Mouse (Mus musculus): ENCODE measurements around the gene Lrtm2. TPM values are rescaled to one million over a fixed set of nuclear protein-coding genes. Genes with fewer than 3 reads are reported as not detected.

Gene Lrtm2
- total RNA-seq, 2 experiments from 2014 or later = 0.22 to 0.77 TPM

DNA sequence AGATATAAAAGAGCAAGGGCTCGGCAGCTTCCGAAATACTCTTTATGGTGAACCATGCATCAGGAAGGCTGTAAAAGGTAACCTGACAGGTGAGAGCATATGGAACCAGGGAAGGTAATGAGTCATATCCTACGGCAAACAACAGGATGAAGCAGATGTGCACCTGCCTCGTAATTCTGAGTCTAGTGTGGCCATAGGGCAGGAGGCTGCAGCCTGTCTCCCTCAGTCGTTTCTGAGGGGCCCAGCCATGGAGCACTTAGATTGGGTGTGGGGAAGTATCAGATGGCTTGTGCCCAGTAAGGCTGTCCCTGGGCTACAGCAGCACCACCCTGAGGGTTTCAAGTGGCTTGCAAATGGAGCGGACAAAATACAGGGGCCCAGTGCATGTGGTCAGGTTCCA is 21.9 kb upstream of the Lrtm2 start:
- DNase-seq = no peak
- no peak for TF ChIP-seq CTCF (IDR thresholded peaks at IDR 0.05)
- no peak overlapping the region for H3K27ac ChIP-seq
- H3K4me3 ChIP-seq = no peak overlapping the region
- intact Hi-C loops (cut with DNase I) = no loop called here

DNA sequence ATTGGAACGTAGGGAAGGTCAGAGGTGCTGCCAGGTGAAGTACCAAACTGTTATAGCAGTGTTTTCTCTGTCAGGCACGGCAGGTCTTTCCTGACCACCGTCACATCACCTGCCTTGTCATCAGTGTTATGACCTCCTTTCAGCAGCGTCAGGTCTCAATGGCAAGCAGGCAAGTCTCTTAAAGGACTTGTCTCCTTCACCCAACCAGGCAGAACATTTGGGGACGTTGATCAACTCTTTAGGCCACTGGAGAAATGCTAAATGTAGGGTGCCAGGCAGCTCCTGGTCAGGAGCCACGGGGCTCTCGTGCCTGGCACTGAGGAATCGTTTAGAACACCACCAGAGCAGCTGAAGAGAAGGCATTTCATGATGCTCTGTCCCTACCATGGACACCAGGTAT is 21.1 kb upstream of the Lrtm2 start:
- no peak for DNase-seq
- H3K4me3 ChIP-seq = no peak overlapping the region
- no peak overlapping the region for H3K27ac ChIP-seq
- TF ChIP-seq CTCF (IDR thresholded peaks at IDR 0.05) = no peak
- intact Hi-C loops (cut with DNase I) = no loop called here

DNA sequence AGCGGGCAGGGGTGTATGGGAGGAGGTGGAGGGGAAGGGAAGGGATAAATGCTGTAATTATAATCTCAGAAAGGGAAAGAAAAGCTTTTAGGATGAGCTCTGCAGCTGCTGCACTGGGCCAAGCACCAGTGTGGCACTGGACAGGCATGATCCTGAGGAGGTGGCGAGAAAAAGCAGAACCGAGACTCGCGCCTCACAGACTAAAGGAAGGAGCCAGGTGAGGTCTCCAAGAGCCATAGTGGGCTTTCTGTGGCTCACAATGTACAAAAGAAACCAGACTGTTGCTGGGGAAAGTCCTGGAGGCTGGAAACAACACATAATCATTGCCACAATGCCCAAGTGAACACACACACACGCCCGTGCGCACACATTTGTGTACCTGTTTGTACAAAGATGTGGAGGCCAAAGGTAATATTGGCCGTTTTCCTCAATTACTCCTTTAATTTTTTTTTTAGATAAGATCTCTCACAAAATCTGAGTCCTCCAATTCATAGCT is 20.2 kb upstream of the Lrtm2 start:
- no peak overlapping the region for H3K27ac ChIP-seq
- intact Hi-C loops (cut with DNase I) = no loop called here
- no peak overlapping the region for H3K4me3 ChIP-seq
- no peak for TF ChIP-seq CTCF (IDR thresholded peaks at IDR 0.05)
- no peak for DNase-seq

DNA sequence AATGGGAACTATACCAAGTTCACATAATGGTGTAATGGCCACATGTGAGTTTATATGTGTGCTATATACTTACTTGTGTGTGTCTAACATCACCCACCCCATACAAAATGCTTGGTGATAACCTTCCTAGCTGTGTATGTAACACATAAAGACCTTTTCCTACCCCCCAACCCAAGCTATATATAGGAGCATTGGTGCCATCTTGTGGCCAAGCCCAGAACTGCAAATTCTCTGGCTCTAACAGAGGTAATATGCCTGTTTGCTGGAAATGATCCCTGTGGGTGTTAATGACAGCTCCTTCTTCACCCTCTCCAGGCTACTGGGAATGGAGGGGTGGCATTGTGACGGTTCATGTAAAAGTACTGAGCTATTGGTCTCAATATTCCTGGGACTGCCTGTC is 17.7 kb upstream of the Lrtm2 start:
- intact Hi-C loops (cut with DNase I) = loop anchor here (1.0 to 10.0 kb wide), 4 partner anchors 83 to 701 kb away; no protein-coding TSS in a partner anchor
- peak; percentile 93 for TF ChIP-seq CTCF (IDR thresholded peaks at IDR 0.05)
- Histone ChIP-seq H3K27ac (no peak overlapping the region), H3K4me3 (no peak overlapping the region)
- peak; percentile 80 for DNase-seq

DNA sequence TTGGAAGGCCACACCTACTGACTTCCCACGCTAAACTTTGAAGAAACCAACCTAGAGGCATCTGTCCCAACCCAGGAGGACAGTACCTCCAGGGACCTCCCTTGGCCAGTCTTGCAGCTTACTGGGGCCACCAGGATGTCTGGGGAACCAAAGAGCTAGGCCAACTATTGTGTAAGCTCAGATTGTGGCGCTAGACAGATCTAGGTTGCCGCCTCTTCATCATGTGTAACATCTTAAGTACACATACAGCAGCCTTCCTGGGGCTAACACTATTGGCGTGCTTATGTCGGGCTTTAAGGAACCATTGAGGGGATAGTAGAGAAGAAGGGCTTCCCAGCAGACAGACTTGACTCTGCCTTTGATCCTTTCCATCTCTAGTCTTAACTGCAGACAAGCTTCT is 17.2 kb upstream of the Lrtm2 start:
- Histone ChIP-seq H3K4me3 (no peak overlapping the region), H3K27ac (no peak overlapping the region)
- DNase-seq = no peak
- intact Hi-C loops (cut with DNase I) = loop anchor here (1.0 to 10.0 kb wide), 4 partner anchors 83 to 701 kb away; no protein-coding TSS in a partner anchor
- no peak for TF ChIP-seq CTCF (IDR thresholded peaks at IDR 0.05)

DNA sequence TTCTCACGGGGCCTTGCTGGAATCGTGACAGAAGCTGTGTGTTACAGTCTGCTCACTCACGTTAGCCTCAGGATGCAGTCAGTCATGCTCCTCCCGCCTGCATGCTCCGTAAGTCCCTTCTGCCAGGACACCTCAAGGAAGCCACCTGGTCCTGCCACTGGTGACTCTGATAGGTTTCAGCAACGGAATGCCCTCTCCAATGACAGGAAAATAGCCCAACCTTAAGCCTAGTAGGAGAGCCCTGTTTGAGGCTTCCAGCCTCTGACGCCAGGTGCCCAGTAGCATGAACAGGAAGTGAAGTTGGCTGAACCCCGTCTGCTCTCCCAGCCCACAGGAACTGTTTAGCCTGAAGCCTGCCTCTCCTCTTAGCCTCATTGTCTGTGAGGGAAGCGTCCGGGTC is 15.7 kb upstream of the Lrtm2 start:
- intact Hi-C loops (cut with DNase I) = loop anchor here (5.0 to 10.0 kb wide), 2 partner anchors 241 to 699 kb away; no protein-coding TSS in a partner anchor
- TF ChIP-seq CTCF (IDR thresholded peaks at IDR 0.05) = no peak
- DNase-seq = no peak
- H3K4me3 ChIP-seq = no peak overlapping the region
- H3K27ac ChIP-seq = no peak overlapping the region

DNA sequence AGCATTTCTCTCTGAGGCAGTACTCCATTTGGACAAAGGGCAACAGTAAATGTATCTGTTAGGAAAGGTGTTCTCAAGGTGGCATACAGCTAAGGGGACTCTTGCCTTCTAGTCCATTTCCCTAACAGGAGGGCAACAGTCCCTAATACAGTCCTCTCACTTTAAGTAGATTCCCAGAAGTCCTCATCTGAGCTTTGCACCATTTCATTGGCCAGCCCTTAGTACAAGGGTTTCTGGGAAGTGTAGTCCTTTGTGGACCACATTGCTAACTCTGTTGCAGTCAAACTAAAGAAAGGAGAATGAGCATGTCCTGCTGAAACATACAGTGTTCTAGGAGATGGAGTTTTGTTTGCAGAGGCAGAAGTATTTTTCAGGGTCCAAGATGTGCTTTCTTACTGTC is 10.8 kb upstream of the Lrtm2 start:
- Histone ChIP-seq H3K27ac (peak overlapping the region; percentile 6; the same call in 1 of the 2 replicates), H3K4me3 (no peak overlapping the region)
- TF ChIP-seq CTCF (IDR thresholded peaks at IDR 0.05) = no peak
- no peak for DNase-seq
- intact Hi-C loops (cut with DNase I) = loop anchor here (10.0 kb wide), 1 partner anchor 237 kb away; no protein-coding TSS in a partner anchor

DNA sequence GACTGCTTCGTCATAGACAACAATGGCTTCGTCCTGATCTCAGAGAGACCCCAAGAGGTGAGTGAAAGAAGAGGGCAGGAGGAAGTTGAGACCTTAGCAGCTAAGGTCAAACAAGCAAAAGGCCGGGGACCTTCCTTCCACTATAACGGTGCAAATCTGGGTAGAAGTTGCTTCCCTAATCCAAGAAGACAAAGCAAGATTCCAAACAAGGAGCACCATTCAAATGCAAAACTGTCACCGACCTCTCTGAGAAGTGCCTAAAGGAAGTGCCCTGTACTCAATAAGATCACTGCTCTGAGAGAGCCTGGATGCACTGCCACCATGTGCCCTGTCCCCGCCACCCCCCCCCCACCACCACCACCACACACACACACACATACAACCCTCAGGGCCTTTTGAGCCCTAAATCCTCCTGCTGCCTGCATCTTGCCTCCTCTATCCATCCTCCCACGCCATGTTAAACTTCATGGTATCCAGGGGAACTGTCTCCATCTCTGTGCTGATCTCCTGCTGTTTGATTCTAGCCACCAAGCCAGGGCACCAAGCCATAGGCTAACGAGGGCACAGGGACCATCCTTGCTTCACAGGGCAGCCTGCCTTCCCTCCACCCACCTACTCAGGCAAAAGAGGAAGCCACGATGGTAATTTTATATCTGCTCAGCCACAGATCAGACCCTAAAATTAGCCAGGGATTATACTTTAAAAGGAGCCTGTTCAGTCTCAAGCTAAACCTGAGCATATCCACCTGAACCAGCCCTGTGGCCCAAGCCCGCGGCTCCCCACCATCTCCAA is 7.8 kb upstream of the Lrtm2 start:
- intact Hi-C loops (cut with DNase I) = no loop called here
- DNase-seq = no peak
- H3K27ac ChIP-seq = peak overlapping the region; percentile 40; the same call in 1 of the 2 replicates
- TF ChIP-seq CTCF (IDR thresholded peaks at IDR 0.05) = no peak
- no peak overlapping the region for H3K4me3 ChIP-seq

DNA sequence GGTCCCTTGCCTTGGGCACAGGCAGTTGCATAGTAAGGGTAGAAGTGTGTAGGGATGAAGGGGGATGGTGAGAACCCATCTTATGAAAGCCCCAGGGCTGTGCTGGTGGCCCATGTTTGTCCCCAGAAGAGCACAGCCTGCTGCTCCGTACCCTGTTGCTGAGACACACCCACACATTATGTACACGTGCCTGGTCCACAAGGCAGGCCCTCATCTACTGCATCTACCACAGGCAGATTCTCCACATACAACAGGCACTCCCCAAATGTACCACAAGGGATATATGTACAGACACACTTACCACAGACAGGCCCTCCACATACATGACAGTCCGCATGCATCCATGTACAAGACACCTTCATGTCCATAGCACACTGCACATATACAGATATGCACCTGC is 6.7 kb upstream of the Lrtm2 start:
- Histone ChIP-seq H3K27ac (no peak overlapping the region), H3K4me3 (no peak overlapping the region)
- no peak for TF ChIP-seq CTCF (IDR thresholded peaks at IDR 0.05)
- no peak for DNase-seq
- intact Hi-C loops (cut with DNase I) = no loop called here

DNA sequence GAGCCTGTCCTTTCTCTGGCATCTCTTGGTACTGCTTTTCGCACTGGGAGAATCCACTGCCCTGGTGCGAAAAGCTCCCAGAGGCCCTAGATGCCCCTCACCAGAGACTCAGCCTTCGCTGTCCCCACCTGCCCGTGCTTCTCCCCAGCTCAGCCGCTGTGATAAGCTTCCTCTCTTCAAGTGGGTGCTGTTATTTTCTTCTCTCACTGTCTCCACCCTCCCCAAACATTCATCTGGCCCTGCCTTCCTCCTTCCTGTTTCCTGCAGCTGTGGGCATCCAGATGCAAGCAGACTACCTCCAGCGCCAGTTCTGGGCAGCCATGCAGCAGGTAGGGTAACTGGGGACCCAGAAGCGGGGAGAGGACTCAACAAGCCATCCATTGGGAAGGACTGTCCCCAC is 5.6 kb upstream of the Lrtm2 start:
- Histone ChIP-seq H3K4me3 (no peak overlapping the region), H3K27ac (no peak overlapping the region)
- TF ChIP-seq CTCF (IDR thresholded peaks at IDR 0.05) = no peak
- DNase-seq = no peak
- intact Hi-C loops (cut with DNase I) = no loop called here

DNA sequence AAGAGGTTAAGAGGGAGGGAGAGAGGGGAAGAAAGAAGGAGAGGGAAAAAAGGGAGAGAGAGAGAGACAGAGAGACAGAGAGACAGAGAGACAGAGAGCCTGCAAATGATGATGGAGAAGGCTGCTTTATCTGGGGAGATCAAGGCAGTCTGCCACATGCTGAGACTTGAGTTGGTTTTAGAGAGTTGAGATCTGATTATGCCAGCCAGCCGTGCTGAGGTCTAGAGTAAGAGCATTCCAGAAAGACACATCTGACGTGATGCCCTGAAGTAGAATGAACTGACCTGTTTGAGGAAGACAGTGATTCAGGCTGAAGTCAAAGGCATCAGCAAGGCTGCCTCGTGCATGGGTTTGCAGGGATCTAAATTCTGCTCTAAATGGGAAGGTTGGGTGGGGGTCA is 3.3 kb upstream of the Lrtm2 start:
- H3K27ac ChIP-seq = no peak overlapping the region
- H3K4me3 ChIP-seq = no peak overlapping the region
- intact Hi-C loops (cut with DNase I) = no loop called here
- DNase-seq = no peak
- no peak for TF ChIP-seq CTCF (IDR thresholded peaks at IDR 0.05)

DNA sequence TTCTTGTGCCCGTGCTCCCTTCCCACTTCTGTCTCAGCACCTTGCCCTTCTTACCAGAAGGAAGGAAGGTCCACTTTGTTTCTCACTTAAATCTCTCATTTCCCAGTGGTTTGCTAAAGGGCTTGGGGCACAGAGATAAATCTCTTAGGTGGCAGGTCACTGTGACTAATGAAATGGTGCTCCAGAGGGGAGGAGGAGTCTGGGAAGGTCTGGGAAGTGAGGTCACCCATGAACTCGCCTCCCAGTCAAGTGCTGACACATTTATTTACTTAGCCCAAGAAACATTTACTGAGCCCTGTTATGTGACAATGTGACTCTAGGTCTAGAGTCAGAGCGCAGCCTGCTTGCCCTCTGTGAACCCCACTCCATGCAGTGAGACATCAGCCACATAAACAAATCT is 2.6 kb upstream of the Lrtm2 start:
- no peak overlapping the region for H3K4me3 ChIP-seq
- intact Hi-C loops (cut with DNase I) = no loop called here
- TF ChIP-seq CTCF (IDR thresholded peaks at IDR 0.05) = no peak
- H3K27ac ChIP-seq = no peak overlapping the region
- no peak for DNase-seq

DNA sequence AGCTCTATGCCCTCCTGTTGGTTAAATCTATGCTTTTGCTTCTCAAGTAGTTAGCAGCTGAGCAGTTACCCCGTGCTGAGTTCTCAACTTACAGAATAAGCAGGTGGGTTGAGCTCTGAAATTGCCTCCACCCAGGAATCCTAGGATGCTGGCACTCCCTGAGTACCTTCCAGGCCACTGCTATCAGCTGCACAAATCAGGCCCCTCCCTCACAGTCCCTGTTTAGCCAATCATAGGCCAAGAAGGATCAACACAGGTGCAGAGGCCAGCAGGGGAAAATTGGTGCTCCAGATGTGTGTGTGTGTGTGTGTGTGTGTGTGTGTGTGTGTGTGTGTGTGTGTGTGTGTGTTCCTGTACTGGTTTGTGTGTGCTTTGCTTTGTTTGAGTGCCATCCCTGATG is 1.5 kb upstream of the Lrtm2 start:
- DNase-seq = no peak
- TF ChIP-seq CTCF (IDR thresholded peaks at IDR 0.05) = no peak
- H3K27ac ChIP-seq = no peak overlapping the region
- H3K4me3 ChIP-seq = no peak overlapping the region
- intact Hi-C loops (cut with DNase I) = no loop called here

DNA sequence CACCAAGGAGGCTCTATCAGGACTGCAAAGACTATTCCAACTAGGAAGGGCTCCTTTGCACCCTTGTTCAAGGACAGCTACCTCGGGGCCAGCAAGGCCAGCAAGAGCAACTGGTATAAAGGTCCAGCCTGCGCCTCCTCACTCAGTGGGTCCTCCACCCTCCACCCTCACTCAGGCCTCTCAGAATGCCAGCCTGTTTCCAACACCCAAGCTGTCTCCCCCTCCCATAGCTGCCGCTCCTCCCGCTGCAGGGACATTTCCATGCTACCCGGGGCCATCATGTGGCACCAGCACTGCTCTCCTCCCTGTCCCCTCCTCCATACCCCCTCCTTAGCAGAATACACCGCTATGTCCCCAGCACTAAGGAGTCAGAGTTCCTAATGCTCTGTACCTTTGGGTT is 630 bp downstream of the Lrtm2 start:
- no peak overlapping the region for H3K27ac ChIP-seq
- peak overlapping the region; percentile 57 for H3K4me3 ChIP-seq
- intact Hi-C loops (cut with DNase I) = no loop called here
- DNase-seq = no peak
- no peak for TF ChIP-seq CTCF (IDR thresholded peaks at IDR 0.05)

All from gastrocnemius, adult 2 months (tissue).